Mouse (Mus musculus): ENCODE results near the gene Washc4. TPM values are rescaled to one million over a fixed set of nuclear protein-coding genes. Genes with fewer than 3 reads are reported as not detected.

The Washc4 gene
- polyA plus RNA-seq, 1 experiment from 2014 or later, result 23.9 TPM

GRCm38 (mm10) chr10:83641641-83642040, 98.1 kb downstream of the Washc4 start:
- H3K36me3 ChIP-seq, result peaks cover 14% of the 10 kb centered on the region
- H3K4me2 ChIP-seq, result no peak overlapping the region
- peaks cover 54% of the 10 kb centered on the region for H3K4me1 ChIP-seq
- WGBS, result 70% methylated on average over 3 of the region's 3 CpGs
- no peaks in the 10 kb centered on the region for H3K9me3 ChIP-seq
- H3K4me3 ChIP-seq, result no peak overlapping the region
- no peaks in the 10 kb centered on the region for H3K27me3 ChIP-seq (replicated peaks)
- H3K27ac ChIP-seq (replicated peaks), result no peak overlapping the region
- H3K9ac ChIP-seq, result no peak overlapping the region
- ATAC-seq (ENCODE audit: extremely low read depth, insufficient number of reproducible peaks, low FRiP score, low TSS enrichment), result no peak

- H3K4me1 ChIP-seq, result peaks cover 54% of the 10 kb centered on the region
- no peak for ATAC-seq (ENCODE audit: extremely low read depth, insufficient number of reproducible peaks, low FRiP score, low TSS enrichment)
- WGBS, result 71% methylated on average over 8 of the region's 8 CpGs
These were observed 100.6 kb downstream of the Washc4 start for GRCm38 (mm10) chr10:83644167-83644566.

GRCm38 (mm10) chr10:83644865-83645715, 101.5 kb downstream of the Washc4 start:
- H3K9me3 ChIP-seq, result no peaks in the 10 kb centered on the region
- peak overlapping the region; percentile 82 for H3K27ac ChIP-seq (replicated peaks)
- peak overlapping the region; percentile 85 for H3K4me2 ChIP-seq
- H3K4me3 ChIP-seq, result peak overlapping the region; percentile 21
- peaks cover 55% of the 10 kb centered on the region for H3K4me1 ChIP-seq
- 29% methylated on average over 16 of the region's 16 CpGs for WGBS
- ATAC-seq (ENCODE audit: extremely low read depth, insufficient number of reproducible peaks, low FRiP score, low TSS enrichment), result peak; percentile 44; the same call in 1 of the 2 replicates
- no peaks in the 10 kb centered on the region for H3K27me3 ChIP-seq (replicated peaks)
- H3K9ac ChIP-seq, result peak overlapping the region; percentile 70
- H3K36me3 ChIP-seq, result 0 out of 2 replicates have a peak, but pooled peaks cover 2% of the 10 kb centered on the region

More at GRCm38 (mm10) chr10:83644167-83644566, 100.6 kb downstream of the Washc4 start:
- peaks cover 11% of the 10 kb centered on the region for H3K36me3 ChIP-seq
- no peaks in the 10 kb centered on the region for H3K9me3 ChIP-seq
- no peaks in the 10 kb centered on the region for H3K27me3 ChIP-seq (replicated peaks)
- peak overlapping the region; percentile 70; the same call in 1 of the 2 replicates for H3K9ac ChIP-seq
- H3K4me3 ChIP-seq, result no peak overlapping the region
- H3K27ac ChIP-seq (replicated peaks), result peak overlapping the region; percentile 82; the same call in 1 of the 2 replicates
- H3K4me2 ChIP-seq, result peak overlapping the region; percentile 85; the same call in 1 of the 2 replicates

- Histone ChIP-seq H3K4me1 (peaks cover 55% of the 10 kb centered on the region), H3K4me3 (no peak overlapping the region), H3K36me3 (no peaks in the 10 kb centered on the region), H3K27ac (replicated peaks) (peak overlapping the region; percentile 82), H3K9me3 (no peaks in the 10 kb centered on the region), H3K9ac (peak overlapping the region; percentile 70), H3K4me2 (peak overlapping the region; percentile 85), H3K27me3 (replicated peaks) (no peaks in the 10 kb centered on the region)
- ATAC-seq (ENCODE audit: extremely low read depth, insufficient number of reproducible peaks, low FRiP score, low TSS enrichment), result no peak
- WGBS, result 84% methylated on average over 3 of the region's 3 CpGs
These were observed 102.1 kb downstream of the Washc4 start for GRCm38 (mm10) chr10:83645716-83645990.

Other genes with a start within 250 kb of the Washc4 start
- 0.61 and 0.62 TPM in 2 replicates for gene Slc41a2, start 205.9 kb upstream of the Washc4 start, polyA plus RNA-seq (2015; fragmentation: Nextera tagmentation; extraction: Ambion mirVana)
- gene D10Wsu102e, start 183.5 kb upstream of the Washc4 start, polyA plus RNA-seq (2015; fragmentation: Nextera tagmentation; extraction: Ambion mirVana), result 0.39 and 0.40 TPM in 2 replicates
- 9.1 and 10.4 TPM in 2 replicates for gene Aldh1l2, start 9.6 kb upstream of the Washc4 start, polyA plus RNA-seq (2015; fragmentation: Nextera tagmentation; extraction: Ambion mirVana)
- 23.4 and 29.3 TPM in 2 replicates for gene Appl2, start 105.0 kb downstream of the Washc4 start, polyA plus RNA-seq (2015; fragmentation: Nextera tagmentation; extraction: Ambion mirVana)
- 17.3 and 19.9 TPM in 2 replicates for gene 1500009L16Rik, start 179.1 kb downstream of the Washc4 start, polyA plus RNA-seq (2015; fragmentation: Nextera tagmentation; extraction: Ambion mirVana)

All from heart, embryonic 13.5 days (tissue).